Mouse (Mus musculus): ENCODE data around the gene Cyp2a22.
"Not testable (repeated sequence)": the region's sequence is repeated elsewhere in the genome, so short reads cannot be mapped to it uniquely, and the experiment has no call there.

Cyp2a22 gene

GRCm38 (mm10) chr7:26939262-26939661, at the start of gene Cyp2a22:
Cyp2a22 (minus strand) TSS chr7:26939384.
- no peak for DNase-seq

DNA sequence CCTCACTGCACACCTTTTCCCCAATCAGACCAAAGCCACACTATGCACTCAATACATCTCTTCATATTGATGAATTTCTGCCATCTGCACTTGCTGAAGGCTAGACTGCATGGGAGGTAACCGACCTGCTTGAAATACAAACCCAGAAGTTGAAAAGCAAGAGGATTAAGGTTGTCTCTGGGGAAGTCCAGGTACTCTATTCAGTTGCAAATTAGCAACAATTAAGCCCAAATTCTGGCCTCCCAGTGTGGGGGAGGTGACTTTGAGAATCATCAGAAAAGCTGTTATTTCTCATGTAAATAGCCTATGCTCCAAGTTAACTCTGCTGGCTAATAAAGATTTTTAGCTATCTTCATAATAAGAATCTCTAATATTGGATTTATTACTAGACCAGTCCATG, 44.0 kb upstream of the Cyp2a22 start:
- DNase-seq = not testable (repeated sequence)

GRCm38 (mm10) chr7:26982551-26982950, 43.4 kb upstream of the Cyp2a22 start:
- no peak for DNase-seq

DNA sequence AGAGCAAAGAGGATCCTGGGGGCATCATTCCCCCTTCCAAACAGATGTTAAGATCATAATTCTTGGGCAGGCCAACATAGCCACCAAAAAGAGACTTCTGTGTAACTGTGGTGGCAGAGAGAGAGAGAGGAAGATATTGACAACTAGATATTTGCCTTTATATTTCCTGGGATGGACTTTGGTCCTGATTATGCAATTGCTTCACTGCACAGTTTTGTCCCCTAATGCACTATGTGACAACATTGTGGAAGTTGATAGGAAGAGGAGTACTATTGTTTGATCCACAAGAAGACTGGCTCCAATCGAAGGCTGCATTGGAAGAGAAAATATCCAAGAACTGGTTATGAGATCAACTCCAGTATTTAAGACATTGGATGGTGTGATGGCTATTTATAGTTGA, 42.8 kb upstream of the Cyp2a22 start:
- not testable (repeated sequence) for DNase-seq

- DNase-seq = not testable (repeated sequence)
These were observed 42.3 kb upstream of the Cyp2a22 start for GRCm38 (mm10) chr7:26981464-26981863.

DNA sequence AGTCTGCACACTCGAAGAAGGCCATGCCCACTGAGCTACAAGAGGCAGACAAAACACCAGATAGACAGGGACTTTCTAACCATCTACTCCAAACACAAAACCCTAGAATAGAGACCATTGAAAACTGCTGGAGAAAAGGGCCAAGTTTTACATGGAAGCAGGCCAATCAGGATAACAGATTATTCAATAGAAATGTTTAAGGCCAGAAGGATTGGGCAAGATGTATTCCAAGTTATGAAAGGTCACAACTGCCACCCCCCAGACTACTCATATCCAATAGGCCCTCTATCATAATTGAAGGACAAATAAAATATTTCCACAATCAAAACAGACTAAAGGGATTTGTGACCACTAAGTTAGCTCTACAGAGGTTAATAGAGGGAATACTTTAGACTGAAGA, 23.2 kb upstream of the Cyp2a22 start:
- not testable (repeated sequence) for DNase-seq

DNA sequence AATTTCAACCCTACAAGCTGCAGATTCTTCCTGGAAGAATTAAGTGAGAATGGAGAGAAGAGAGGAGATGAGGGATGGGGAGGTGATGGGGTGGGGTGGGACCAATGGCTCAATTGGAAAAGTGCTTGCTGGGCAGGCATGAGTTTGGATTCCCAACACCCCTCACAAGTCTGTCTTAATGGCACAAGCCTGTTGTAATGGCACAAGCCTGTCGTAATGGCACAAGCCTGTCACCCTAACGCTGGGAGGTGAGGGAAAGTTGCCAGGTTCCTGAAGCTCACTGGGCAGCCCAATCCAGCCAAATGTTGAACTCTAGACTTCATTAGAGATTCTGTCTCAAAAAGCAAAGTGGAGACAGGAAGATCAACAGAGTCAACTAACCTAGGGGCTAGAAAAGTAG, 14.1 kb upstream of the Cyp2a22 start:
- DNase-seq = not testable (repeated sequence)

- DNase-seq = not testable (repeated sequence)
These were observed 13.5 kb upstream of the Cyp2a22 start for GRCm38 (mm10) chr7:26952671-26953070.

DNA sequence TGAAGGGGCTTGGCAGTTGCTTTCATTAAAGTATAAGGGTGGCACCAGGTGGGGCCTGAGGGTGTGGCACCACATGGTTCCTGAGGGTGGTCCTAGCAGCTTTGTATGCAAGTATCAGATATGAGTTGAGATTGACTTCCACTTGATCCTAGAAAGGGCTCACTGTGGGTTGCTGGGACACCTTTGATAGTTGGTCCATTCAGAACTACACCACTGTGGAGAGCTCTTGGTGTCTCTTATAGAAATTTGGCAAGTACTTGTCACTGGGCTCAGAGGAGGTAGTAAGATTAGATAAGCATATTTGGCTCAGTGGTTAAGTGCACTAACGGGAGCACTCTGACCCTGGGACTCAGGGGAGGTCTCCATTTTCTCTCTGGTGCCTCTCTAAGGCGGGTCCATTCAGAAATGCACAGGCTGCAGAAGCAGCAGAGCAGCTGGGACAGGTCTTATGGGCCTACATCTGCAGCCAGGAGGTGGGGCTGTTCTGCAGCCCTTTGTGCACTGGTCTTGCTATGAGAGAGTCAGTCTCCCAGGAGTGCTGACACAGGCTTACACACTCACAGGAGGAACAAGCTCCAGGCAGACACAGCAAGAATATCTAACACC, 2.2 kb upstream of the Cyp2a22 start:
- DNase-seq = peak in 1 of 2 experiments; percentile 21

DNA sequence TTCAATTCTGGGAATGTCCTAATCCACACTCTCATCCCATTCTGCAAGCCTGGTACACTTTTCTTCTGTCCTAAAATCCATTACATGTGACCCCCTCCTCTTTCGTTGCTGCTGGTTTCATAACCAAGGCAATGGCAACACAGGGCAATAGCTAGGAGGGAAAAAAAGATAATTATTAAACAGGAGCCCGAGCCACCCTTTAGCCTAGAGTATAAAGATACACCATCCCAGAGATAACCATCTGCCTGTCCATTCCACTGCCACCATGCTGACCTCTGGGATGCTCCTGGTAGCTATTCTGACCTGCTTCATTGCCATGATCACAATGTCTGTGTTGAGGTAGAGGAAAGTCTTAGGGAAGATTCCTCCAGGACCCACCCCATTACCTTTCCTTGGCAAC, 22.1 kb downstream of the Cyp2a22 start:
- not testable (repeated sequence) for DNase-seq

All from lung, postnatal 4 days (tissue).